Mouse (Mus musculus) cortical plate, adult 2 months (tissue): ENCODE results near the gene Ndrg4. TPM values are rescaled to one million over a fixed set of nuclear protein-coding genes. Genes with fewer than 3 reads are reported as not detected.
"Not testable (repeated sequence)": the region's sequence is repeated elsewhere in the genome, so short reads cannot be mapped to it uniquely, and the experiment has no call there.

Experiments used
- H3K27ac ChIP-seq: fragments of 200-500 bp; 2 replicates; pipeline ENCODE4 v1.5.1; 2012; ENCODE audit warnings: low read length, control low read depth, inconsistent platforms; ENCODE audit not compliant: insufficient read depth
- H3K4me1 ChIP-seq: fragments of 200-500 bp; 2 replicates; pipeline ENCODE4 v1.6.1; 2011; ENCODE audit warnings: low read length; ENCODE audit not compliant: control insufficient read depth, insufficient read depth
- H3K4me3 ChIP-seq: fragments of 200-500 bp; 2 replicates; pipeline ENCODE4 v1.5.1; 2011; ENCODE audit warnings: mild to moderate bottlenecking, low read length, control low read depth; ENCODE audit not compliant: insufficient read depth
- CTCF ChIP-seq: fragments of 200-500 bp; IDR thresholded peaks from 2 replicates; pipeline ENCODE4 v1.5.1; 2011; ENCODE audit warnings: mild to moderate bottlenecking, control low read depth, low read length; ENCODE audit not compliant: insufficient read depth; ENCODE audit errors: extremely low read depth
- POLR2A ChIP-seq: fragments of 200-500 bp; IDR thresholded peaks from 2 replicates; pipeline ENCODE4 v1.6.1; 2011; ENCODE audit warnings: mild to moderate bottlenecking, low read length, control low read depth; ENCODE audit not compliant: insufficient read depth; ENCODE audit errors: extremely low read depth
- polyA plus RNA-seq: library from polyadenylated mRNA; depleted of rRNA; stranded (reverse); fragments of >200 nt; gene quantifications from 2 replicates; pipeline ENCODE4 v1.2.3, GENCODE M21; 2012

The Ndrg4 gene
- polyA plus RNA-seq, 1 experiment, result 1,995 TPM

DNA sequence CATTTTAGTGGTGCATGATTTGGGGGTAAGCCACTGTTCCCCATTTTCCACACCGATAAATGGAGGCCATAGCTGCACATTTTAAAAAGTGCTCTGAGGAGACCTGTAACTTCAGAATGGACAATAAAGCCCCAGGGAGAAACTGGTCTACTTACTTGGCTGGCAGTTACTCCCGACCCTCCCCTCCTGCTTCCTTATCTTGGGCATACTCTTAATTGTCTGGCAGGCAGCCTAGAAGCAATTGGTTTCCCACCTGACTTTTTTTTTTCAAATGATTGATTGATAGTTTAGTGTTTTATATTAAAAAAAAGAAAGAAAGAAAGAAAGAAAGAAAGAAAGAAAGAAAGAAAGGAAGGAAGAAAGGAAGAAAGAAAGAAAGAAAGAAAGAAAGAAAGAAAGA is 19.3 kb upstream of the Ndrg4 start:
- no peaks in the 10 kb centered on the region for H3K4me1 ChIP-seq
- H3K27ac ChIP-seq, result no peak overlapping the region
- no peak for TF ChIP-seq POLR2A
- TF ChIP-seq CTCF, result no peak
- no peak overlapping the region for H3K4me3 ChIP-seq

GRCm38 (mm10) chr8:95660334-95660882 is 16.4 kb upstream of the Ndrg4 start:
- TF ChIP-seq POLR2A, result no peak
- TF ChIP-seq CTCF, result no peak
- no peaks in the 10 kb centered on the region for H3K4me1 ChIP-seq
- no peak overlapping the region for H3K4me3 ChIP-seq
- H3K27ac ChIP-seq, result no peak overlapping the region

DNA sequence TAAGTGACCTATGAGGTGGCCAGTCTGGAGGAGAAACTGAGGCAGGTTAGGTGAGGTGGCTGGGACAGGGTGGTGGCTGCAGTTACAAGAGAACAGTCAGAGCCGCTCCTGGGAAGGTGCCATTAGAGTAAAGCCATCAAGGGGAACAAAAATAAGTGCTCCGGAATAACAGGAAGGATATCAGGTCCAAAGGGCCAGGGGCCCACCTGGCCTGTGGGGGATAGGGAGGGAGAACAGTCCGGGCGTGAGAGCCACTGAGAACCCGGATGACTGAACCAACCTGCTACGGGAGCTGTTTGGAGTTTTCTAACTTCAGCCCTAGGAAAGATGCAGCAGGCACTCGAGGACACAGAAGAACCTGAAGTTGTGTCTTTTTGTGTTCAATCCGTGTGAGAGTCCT is 15.7 kb upstream of the Ndrg4 start:
- TF ChIP-seq CTCF, result no peak
- no peak for TF ChIP-seq POLR2A
- H3K4me1 ChIP-seq, result no peaks in the 10 kb centered on the region
- H3K4me3 ChIP-seq, result no peak overlapping the region
- no peak overlapping the region for H3K27ac ChIP-seq

DNA sequence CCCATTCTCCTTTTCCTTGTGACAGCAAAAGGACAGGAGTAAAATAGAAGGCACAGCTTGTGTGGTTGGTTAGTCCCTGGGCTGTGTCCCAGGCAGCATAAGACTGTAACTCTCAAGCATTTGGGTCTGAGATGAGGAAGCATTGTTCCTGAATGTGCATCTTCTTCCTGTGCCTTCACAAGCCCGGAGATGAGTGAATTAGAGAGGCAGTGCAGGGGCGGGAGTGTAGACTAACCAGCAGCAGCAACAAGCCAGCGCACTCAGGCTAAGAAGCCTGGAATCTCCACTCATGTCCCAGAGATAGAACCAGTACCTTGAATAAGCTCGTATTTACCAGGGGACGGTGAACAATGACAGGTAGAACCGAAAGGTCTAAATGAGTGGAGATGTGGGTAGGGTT is 15.2 kb upstream of the Ndrg4 start:
- Histone ChIP-seq H3K27ac (no peak overlapping the region), H3K4me1 (no peaks in the 10 kb centered on the region)
- TF ChIP-seq POLR2A (no peak), CTCF (no peak)

GRCm38 (mm10) chr8:95662885-95663598 is 13.7 kb upstream of the Ndrg4 start:
- TF ChIP-seq CTCF, result no peak
- no peak for TF ChIP-seq POLR2A
- Histone ChIP-seq H3K27ac (no peak overlapping the region), H3K4me3 (no peak overlapping the region), H3K4me1 (no peaks in the 10 kb centered on the region)

More for the DNA sequence above, 15.2 kb upstream of the Ndrg4 start:
- H3K4me3 ChIP-seq, result no peak overlapping the region

GRCm38 (mm10) chr8:95663599-95663949 is 13.2 kb upstream of the Ndrg4 start:
- TF ChIP-seq CTCF (no peak), POLR2A (no peak)
- H3K27ac ChIP-seq, result no peak overlapping the region
- H3K4me3 ChIP-seq, result no peak overlapping the region
- H3K4me1 ChIP-seq, result no peaks in the 10 kb centered on the region

DNA sequence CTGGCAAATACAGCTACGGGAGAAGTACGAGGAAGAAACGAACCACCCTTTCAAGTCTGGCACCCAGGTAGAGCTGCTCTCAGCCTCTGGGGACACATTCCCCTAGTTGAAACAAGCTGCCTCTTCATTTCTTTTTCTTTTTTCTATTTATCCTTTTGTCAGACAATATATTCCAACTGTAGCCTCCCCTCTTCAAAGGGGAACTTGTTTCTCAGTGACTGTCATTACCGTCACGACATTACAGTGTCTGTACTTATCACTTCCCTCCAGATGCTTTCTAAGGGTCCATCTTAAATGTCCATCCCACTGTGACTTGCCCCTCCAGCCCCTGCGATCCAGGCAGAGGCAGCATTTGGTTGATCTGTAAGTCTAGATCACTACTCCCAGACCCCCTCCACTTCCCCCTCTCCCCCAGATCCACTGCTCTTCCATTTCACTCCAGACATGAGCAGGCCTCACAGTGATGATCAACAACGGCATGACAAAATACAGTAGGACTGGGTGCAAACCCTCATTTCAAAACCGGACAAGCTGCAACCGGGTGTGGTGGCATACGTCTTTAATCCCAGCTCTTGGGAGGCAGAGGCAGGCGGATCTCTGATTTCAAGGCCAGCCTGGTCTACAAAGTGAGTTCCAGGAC is 10.8 kb upstream of the Ndrg4 start:
- not testable (repeated sequence) for H3K4me3 ChIP-seq, H3K27ac ChIP-seq, H3K4me1 ChIP-seq

DNA sequence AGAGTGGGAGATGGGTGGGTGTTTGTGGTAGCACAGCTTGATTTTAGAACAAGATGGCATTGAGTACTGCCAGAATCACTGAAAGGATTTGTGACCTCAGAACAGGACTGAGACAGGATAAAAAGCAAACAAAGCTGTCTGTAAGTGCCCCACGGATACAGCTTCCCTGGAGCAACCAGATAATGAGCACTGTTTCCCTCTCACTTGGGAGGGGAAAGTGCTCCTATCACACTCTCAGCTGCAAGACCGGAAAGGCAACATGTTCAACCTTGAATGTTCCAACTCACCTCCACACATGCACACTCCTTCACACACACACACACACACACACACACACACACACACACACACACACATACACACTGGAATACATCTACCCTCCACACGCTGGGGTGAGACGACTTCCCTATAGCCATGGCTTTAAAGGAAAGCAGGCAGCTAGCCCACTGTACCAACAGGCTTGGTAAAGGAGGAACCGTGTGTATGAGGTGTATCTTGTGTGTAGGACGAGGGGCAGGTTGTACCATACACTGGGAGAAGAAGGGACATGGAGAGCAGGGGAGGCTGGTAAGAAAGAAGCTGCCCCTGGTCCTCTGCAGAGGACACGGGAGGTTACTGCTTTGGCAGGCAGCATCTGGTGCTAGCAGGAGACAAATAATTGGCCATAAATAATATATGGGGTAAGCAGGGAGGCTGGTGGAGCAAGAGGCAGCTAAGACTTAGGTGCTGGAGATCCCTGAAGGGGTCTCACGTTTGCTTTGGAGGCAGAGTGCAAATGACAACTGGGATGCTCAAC is 8.4 kb upstream of the Ndrg4 start:
- Histone ChIP-seq H3K4me3 (no peak overlapping the region), H3K4me1 (no peaks in the 10 kb centered on the region), H3K27ac (no peak overlapping the region)
- TF ChIP-seq POLR2A, result no peak
- no peak for TF ChIP-seq CTCF

DNA sequence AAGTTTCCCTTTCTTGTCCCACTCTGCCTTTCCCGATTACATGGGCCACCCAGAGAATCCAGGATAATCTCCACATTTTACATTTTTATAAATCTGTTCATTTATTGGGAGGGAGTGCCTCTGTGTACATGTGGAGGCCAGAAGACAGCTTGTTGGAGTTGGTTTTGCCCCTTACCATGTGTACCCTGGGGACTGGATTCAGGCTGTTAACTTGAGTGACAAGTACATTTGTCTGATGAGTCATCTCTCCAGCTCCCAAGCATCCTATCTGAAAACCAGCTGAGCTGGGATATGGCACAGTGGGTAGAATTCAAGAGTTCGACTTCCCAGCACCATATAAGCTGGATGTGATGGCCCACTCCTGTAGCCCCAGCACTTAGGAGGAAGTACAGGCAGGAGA is 6.8 kb upstream of the Ndrg4 start:
- TF ChIP-seq CTCF, result no peak
- no peak for TF ChIP-seq POLR2A
- no peak overlapping the region for H3K27ac ChIP-seq
- H3K4me3 ChIP-seq, result no peak overlapping the region
- no peaks in the 10 kb centered on the region for H3K4me1 ChIP-seq

DNA sequence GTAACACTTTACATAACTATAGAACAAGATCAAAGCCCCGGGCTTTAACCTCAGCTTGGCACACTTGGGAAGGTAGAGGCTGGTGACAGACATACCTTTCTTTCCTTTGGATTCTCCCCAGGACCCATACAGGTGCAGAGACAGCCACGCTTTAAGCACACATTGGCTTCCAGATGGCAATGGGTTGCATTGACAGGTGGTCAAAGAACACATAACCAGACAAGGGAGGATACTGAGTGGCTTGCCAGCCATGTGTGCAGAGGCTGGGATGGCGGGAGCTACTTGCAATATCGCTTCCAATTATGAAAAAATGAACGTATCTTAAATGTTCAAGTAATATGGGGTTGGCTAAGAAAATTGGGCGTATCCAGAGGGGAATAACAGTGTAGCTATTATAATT is 4.9 kb upstream of the Ndrg4 start:
- TF ChIP-seq CTCF (no peak), POLR2A (no peak)
- Histone ChIP-seq H3K4me3 (no peak overlapping the region), H3K27ac (no peak overlapping the region), H3K4me1 (no peaks in the 10 kb centered on the region)
